Mouse (Mus musculus): ENCODE measurements around the gene Strn. TPM values are rescaled to one million over a fixed set of nuclear protein-coding genes. Genes with fewer than 3 reads are reported as not detected.

Gene Strn
- polyA plus RNA-seq, 1 experiment from 2014 or later: 8.1 TPM

- ATAC-seq (ENCODE audit: insufficient read depth): no peak
- no peak overlapping the region for H3K27ac ChIP-seq (ENCODE audit: low read depth)
- no peak overlapping the region for H3K4me3 ChIP-seq (ENCODE audit: low read depth, low read length)
- H3K27me3 ChIP-seq (ENCODE audit: insufficient read depth, low read length): no peaks in the 10 kb centered on the region
- TF ChIP-seq CTCF (IDR thresholded peaks at IDR 0.05; ENCODE audit: low read depth): no peak
- WGBS: 75% methylated on average over 13 of the region's 13 CpGs
- H3K9me3 ChIP-seq (ENCODE audit: low read depth, low read length): no peaks in the 10 kb centered on the region
- no peak overlapping the region for H3K4me2 ChIP-seq
- no peak for DNase-seq
- H3K36me3 ChIP-seq (ENCODE audit: insufficient read depth): no peaks in the 10 kb centered on the region
- H3K9ac ChIP-seq: no peak overlapping the region
- no peaks in the 10 kb centered on the region for H3K4me1 ChIP-seq (ENCODE audit: insufficient read depth)
Measured at GRCm38 (mm10) chr17:78609191-78609855, 127.7 kb downstream of the Strn start.

GRCm38 (mm10) chr17:78608716-78609115, 128.3 kb downstream of the Strn start:
- H3K4me1 ChIP-seq (ENCODE audit: insufficient read depth): no peaks in the 10 kb centered on the region
- ATAC-seq (ENCODE audit: insufficient read depth) (no peak), DNase-seq (no peak)
- no peak overlapping the region for H3K4me2 ChIP-seq
- no peak for TF ChIP-seq CTCF (IDR thresholded peaks at IDR 0.05; ENCODE audit: low read depth)
- no peaks in the 10 kb centered on the region for H3K9me3 ChIP-seq (ENCODE audit: low read depth, low read length)
- H3K27ac ChIP-seq (ENCODE audit: low read depth): no peak overlapping the region
- no peaks in the 10 kb centered on the region for H3K36me3 ChIP-seq (ENCODE audit: insufficient read depth)
- H3K27me3 ChIP-seq (ENCODE audit: insufficient read depth, low read length): no peaks in the 10 kb centered on the region
- no peak overlapping the region for H3K9ac ChIP-seq
- no peak overlapping the region for H3K4me3 ChIP-seq (ENCODE audit: low read depth, low read length)
- 73% methylated on average over 8 of the region's 8 CpGs for WGBS

- H3K9me3 ChIP-seq (ENCODE audit: low read depth, low read length): no peaks in the 10 kb centered on the region
- H3K27me3 ChIP-seq (ENCODE audit: insufficient read depth, low read length): no peaks in the 10 kb centered on the region
- no peak overlapping the region for H3K4me2 ChIP-seq
- ATAC-seq (ENCODE audit: insufficient read depth): no peak
- no peak overlapping the region for H3K27ac ChIP-seq (ENCODE audit: low read depth)
- no peaks in the 10 kb centered on the region for H3K4me1 ChIP-seq (ENCODE audit: insufficient read depth)
- DNase-seq: no peak
- no peak for TF ChIP-seq CTCF (IDR thresholded peaks at IDR 0.05; ENCODE audit: low read depth)
- H3K36me3 ChIP-seq (ENCODE audit: insufficient read depth): no peaks in the 10 kb centered on the region
- H3K4me3 ChIP-seq (ENCODE audit: low read depth, low read length): no peak overlapping the region
- WGBS: 21% methylated on average over 16 of the region's 16 CpGs
- H3K9ac ChIP-seq: no peak overlapping the region
Measured at GRCm38 (mm10) chr17:78608135-78608670, 128.8 kb downstream of the Strn start.

- no peaks in the 10 kb centered on the region for H3K9me3 ChIP-seq (ENCODE audit: low read depth, low read length)
- DNase-seq: peak; percentile 71
- H3K36me3 ChIP-seq (ENCODE audit: insufficient read depth): no peaks in the 10 kb centered on the region
- H3K27ac ChIP-seq (ENCODE audit: low read depth): no peak overlapping the region
- no peaks in the 10 kb centered on the region for H3K27me3 ChIP-seq (ENCODE audit: insufficient read depth, low read length)
- no peak overlapping the region for H3K4me3 ChIP-seq (ENCODE audit: low read depth, low read length)
- 73% methylated on average over 6 of the region's 6 CpGs for WGBS
- no peak overlapping the region for H3K9ac ChIP-seq
- H3K4me1 ChIP-seq (ENCODE audit: insufficient read depth): no peaks in the 10 kb centered on the region
- H3K4me2 ChIP-seq: no peak overlapping the region
- peak; percentile 88 for TF ChIP-seq CTCF (IDR thresholded peaks at IDR 0.05; ENCODE audit: low read depth)
- ATAC-seq (ENCODE audit: insufficient read depth): no peak
Measured at GRCm38 (mm10) chr17:78604431-78604830, 132.6 kb downstream of the Strn start.

- Histone ChIP-seq H3K36me3 (ENCODE audit: insufficient read depth) (no peaks in the 10 kb centered on the region), H3K4me3 (ENCODE audit: low read depth, low read length) (no peak overlapping the region), H3K9ac (no peak overlapping the region), H3K4me2 (no peak overlapping the region), H3K27ac (ENCODE audit: low read depth) (no peak overlapping the region), H3K4me1 (ENCODE audit: insufficient read depth) (no peaks in the 10 kb centered on the region), H3K9me3 (ENCODE audit: low read depth, low read length) (no peaks in the 10 kb centered on the region), H3K27me3 (ENCODE audit: insufficient read depth, low read length) (no peaks in the 10 kb centered on the region)
- TF ChIP-seq CTCF (IDR thresholded peaks at IDR 0.05; ENCODE audit: low read depth): peak; percentile 88
- peak; percentile 94 for DNase-seq
- ATAC-seq (ENCODE audit: insufficient read depth): 0 out of 2 replicates have a peak, but pooled peaks have one; percentile 17
- 27% methylated on average over 8 of the region's 8 CpGs for WGBS
Measured at GRCm38 (mm10) chr17:78603872-78604271, 133.1 kb downstream of the Strn start.

GRCm38 (mm10) chr17:78602316-78602715, 134.7 kb downstream of the Strn start:
- no peaks in the 10 kb centered on the region for H3K9me3 ChIP-seq (ENCODE audit: low read depth, low read length)
- H3K9ac ChIP-seq: no peak overlapping the region
- H3K36me3 ChIP-seq (ENCODE audit: insufficient read depth): no peaks in the 10 kb centered on the region
- no peak overlapping the region for H3K4me3 ChIP-seq (ENCODE audit: low read depth, low read length)
- ATAC-seq (ENCODE audit: insufficient read depth) (no peak), DNase-seq (no peak)
- no peak for TF ChIP-seq CTCF (IDR thresholded peaks at IDR 0.05; ENCODE audit: low read depth)
- no peak overlapping the region for H3K4me2 ChIP-seq
- H3K27me3 ChIP-seq (ENCODE audit: insufficient read depth, low read length): no peaks in the 10 kb centered on the region
- WGBS: 67% methylated on average over 14 of the region's 14 CpGs
- no peaks in the 10 kb centered on the region for H3K4me1 ChIP-seq (ENCODE audit: insufficient read depth)
- H3K27ac ChIP-seq (ENCODE audit: low read depth): no peak overlapping the region

GRCm38 (mm10) chr17:78601601-78602000, 135.4 kb downstream of the Strn start:
- Histone ChIP-seq H3K4me1 (ENCODE audit: insufficient read depth) (no peaks in the 10 kb centered on the region), H3K4me2 (no peak overlapping the region), H3K9me3 (ENCODE audit: low read depth, low read length) (no peaks in the 10 kb centered on the region), H3K27ac (ENCODE audit: low read depth) (no peak overlapping the region), H3K4me3 (ENCODE audit: low read depth, low read length) (no peak overlapping the region), H3K36me3 (ENCODE audit: insufficient read depth) (no peaks in the 10 kb centered on the region), H3K9ac (no peak overlapping the region), H3K27me3 (ENCODE audit: insufficient read depth, low read length) (no peaks in the 10 kb centered on the region)
- ATAC-seq (ENCODE audit: insufficient read depth): no peak
- WGBS: 78% methylated on average over 12 of the region's 12 CpGs
- no peak for TF ChIP-seq CTCF (IDR thresholded peaks at IDR 0.05; ENCODE audit: low read depth)
- DNase-seq: no peak

Measured in lung, embryonic 14.5 days (tissue).